Mouse (Mus musculus) olfactory bulb, adult 2 months (tissue): ENCODE results near the gene Slc43a1. TPM values are rescaled to one million over a fixed set of nuclear protein-coding genes. Genes with fewer than 3 reads are reported as not detected.
"Not testable (repeated sequence)": the region's sequence is repeated elsewhere in the genome, so short reads cannot be mapped to it uniquely, and the experiment has no call there.

Source experiments
- H3K27ac ChIP-seq: fragments of 200-500 bp; 2 replicates; pipeline ENCODE4 v1.5.1; 2012; ENCODE audit warnings: low read depth, low read length; ENCODE audit not compliant: insufficient read depth
- H3K4me1 ChIP-seq: fragments of 200-500 bp; 2 replicates; pipeline ENCODE4 v1.6.1; 2012; ENCODE audit warnings: low read length; ENCODE audit not compliant: control insufficient read depth, insufficient read depth
- H3K4me3 ChIP-seq: fragments of 200-500 bp; 2 replicates; pipeline ENCODE4 v1.5.1; 2012; ENCODE audit warnings: mild to moderate bottlenecking, low read depth, low read length, moderate library complexity; ENCODE audit not compliant: insufficient read depth
- CTCF ChIP-seq: fragments of 200-500 bp; IDR thresholded peaks from 2 replicates; pipeline ENCODE4 v1.5.1; 2012; ENCODE audit warnings: low read depth, mild to moderate bottlenecking, low read length, moderate library complexity; ENCODE audit not compliant: insufficient read depth
- POLR2A ChIP-seq: fragments of 200-500 bp; IDR thresholded peaks from 2 replicates; pipeline ENCODE4 v1.6.1; 2012; ENCODE audit warnings: mild to moderate bottlenecking, low read depth, low read length, moderate library complexity; ENCODE audit not compliant: insufficient read depth
- WGBS: fragments of 180-500 bp; shearing (Covaris S2); methylation state at CpG from one replicate; pipeline ENCODE4 v1.1.7; 2018; 5-methylcytosine and 5-hydroxymethylcytosine counted together
- polyA plus RNA-seq: library from polyadenylated mRNA; stranded (reverse); fragments of >200 nt; gene quantifications from 2 replicates; pipeline ENCODE4 v1.2.4, GENCODE M21; 2012; ENCODE audit warnings: low replicate concordance; ENCODE audit not compliant: missing spikeins, insufficient read depth, insufficient read length

The Slc43a1 gene
- polyA plus RNA-seq, result not detected in 2 replicates

- peak within 1 kb of the TSS; percentile 43 for H3K4me3 ChIP-seq
- WGBS, result 29% methylated on average over 10 of the region's 10 CpGs
- TF ChIP-seq POLR2A (no peak), CTCF (no peak)
- no peak within 1 kb of the TSS for H3K27ac ChIP-seq
- H3K4me1 ChIP-seq, result peaks cover 18% of the 10 kb centered on the region
Observed at GRCm38 (mm10) chr2:84838593-84838949, at the start of gene Slc43a1. Gene Slc43a1 (plus strand): TSS chr2:84838850.

GRCm38 (mm10) chr2:84790418-84790817, 48.2 kb upstream of the Slc43a1 start:
- Histone ChIP-seq H3K4me3 (no peak overlapping the region), H3K4me1 (no peaks in the 10 kb centered on the region), H3K27ac (no peak overlapping the region)
- 68% methylated on average over 9 of the region's 9 CpGs for WGBS
- TF ChIP-seq CTCF (no peak), POLR2A (no peak)

GRCm38 (mm10) chr2:84792516-84792915, 46.1 kb upstream of the Slc43a1 start:
- Histone ChIP-seq H3K4me3 (no peak overlapping the region), H3K4me1 (no peaks in the 10 kb centered on the region), H3K27ac (no peak overlapping the region)
- WGBS, result 76% methylated on average over 3 of the region's 3 CpGs
- no peak for TF ChIP-seq CTCF
- no peak for TF ChIP-seq POLR2A

GRCm38 (mm10) chr2:84793154-84793553, 45.5 kb upstream of the Slc43a1 start:
- no peak overlapping the region for H3K4me3 ChIP-seq
- WGBS, result 94% methylated on average over 3 of the region's 3 CpGs
- H3K4me1 ChIP-seq, result peaks cover under 1% of the 10 kb centered on the region; the same call in 1 of the 2 replicates
- TF ChIP-seq CTCF (no peak), POLR2A (no peak)
- no peak overlapping the region for H3K27ac ChIP-seq

- 87% methylated on average over 3 of the region's 3 CpGs for WGBS
- H3K27ac ChIP-seq, result no peak overlapping the region
- H3K4me1 ChIP-seq, result peaks cover 4% of the 10 kb centered on the region; the same call in 1 of the 2 replicates
- no peak overlapping the region for H3K4me3 ChIP-seq
- TF ChIP-seq CTCF (no peak), POLR2A (no peak)
Observed at GRCm38 (mm10) chr2:84793871-84794270, 44.8 kb upstream of the Slc43a1 start.

GRCm38 (mm10) chr2:84797833-84798492, 40.7 kb upstream of the Slc43a1 start:
- Histone ChIP-seq H3K4me1 (peaks cover 4% of the 10 kb centered on the region; the same call in 1 of the 2 replicates), H3K27ac (0 out of 2 replicates have a peak overlapping the region, but pooled peaks have one; percentile 24), H3K4me3 (peak overlapping the region; percentile 71)
- TF ChIP-seq POLR2A (no peak), CTCF (peak; percentile 54)
- 6% methylated on average over 13 of the region's 13 CpGs for WGBS

- Histone ChIP-seq H3K4me1 (peaks cover 4% of the 10 kb centered on the region; the same call in 1 of the 2 replicates), H3K4me3 (peak within 1 kb of the TSS; percentile 71), H3K27ac (0 out of 2 replicates have a peak within 1 kb of the TSS, but pooled peaks have one; percentile 24)
- no peak for TF ChIP-seq CTCF
- no peak for TF ChIP-seq POLR2A
- under 1% methylated on average over 21 of the region's 21 CpGs for WGBS
Observed at GRCm38 (mm10) chr2:84798493-84798921, 40.1 kb upstream of the Slc43a1 start, which contains the start of gene Ube2l6. Gene Ube2l6 (plus strand): TSS chr2:84798828.

- 1% methylated on average over 16 of the region's 16 CpGs for WGBS
- peak overlapping the region; percentile 71 for H3K4me3 ChIP-seq
- peaks cover 4% of the 10 kb centered on the region; the same call in 1 of the 2 replicates for H3K4me1 ChIP-seq
- no peak overlapping the region for H3K27ac ChIP-seq
- no peak for TF ChIP-seq CTCF
- TF ChIP-seq POLR2A, result no peak
Observed at GRCm38 (mm10) chr2:84799041-84799561, 39.5 kb upstream of the Slc43a1 start.

GRCm38 (mm10) chr2:84800304-84800703, 38.3 kb upstream of the Slc43a1 start:
- Histone ChIP-seq H3K27ac (no peak overlapping the region), H3K4me1 (peaks cover 4% of the 10 kb centered on the region; the same call in 1 of the 2 replicates), H3K4me3 (no peak overlapping the region)
- TF ChIP-seq CTCF (no peak), POLR2A (no peak)
- 90% methylated on average over 4 of the region's 4 CpGs for WGBS

- not testable (repeated sequence) for H3K4me3 ChIP-seq, H3K27ac ChIP-seq, H3K4me1 ChIP-seq
- WGBS, result 92% methylated on average over 5 of the region's 5 CpGs
Observed at GRCm38 (mm10) chr2:84801223-84801622, 37.4 kb upstream of the Slc43a1 start.
